Mouse (Mus musculus) adrenal gland, postnatal 36 days (tissue): ENCODE measurements around the gene Sema3d. TPM values are rescaled to one million over a fixed set of nuclear protein-coding genes. Genes with fewer than 3 reads are reported as not detected.

Experiments
- DNase-seq, 2 experiments: peaks; one replicate each; pipeline ENCODE4 v3.0.0; 2021; ENCODE audit warnings: mixed read lengths in 1 of 2
- total RNA-seq, 2 experiments: library from RNA; stranded (reverse); gene quantifications; 2 replicates each; pipeline ENCODE4 v1.2.3; 2021

Sema3d gene
- total RNA-seq, 2 experiments from 2014 or later = 2.9 to 3.1 TPM

DNA sequence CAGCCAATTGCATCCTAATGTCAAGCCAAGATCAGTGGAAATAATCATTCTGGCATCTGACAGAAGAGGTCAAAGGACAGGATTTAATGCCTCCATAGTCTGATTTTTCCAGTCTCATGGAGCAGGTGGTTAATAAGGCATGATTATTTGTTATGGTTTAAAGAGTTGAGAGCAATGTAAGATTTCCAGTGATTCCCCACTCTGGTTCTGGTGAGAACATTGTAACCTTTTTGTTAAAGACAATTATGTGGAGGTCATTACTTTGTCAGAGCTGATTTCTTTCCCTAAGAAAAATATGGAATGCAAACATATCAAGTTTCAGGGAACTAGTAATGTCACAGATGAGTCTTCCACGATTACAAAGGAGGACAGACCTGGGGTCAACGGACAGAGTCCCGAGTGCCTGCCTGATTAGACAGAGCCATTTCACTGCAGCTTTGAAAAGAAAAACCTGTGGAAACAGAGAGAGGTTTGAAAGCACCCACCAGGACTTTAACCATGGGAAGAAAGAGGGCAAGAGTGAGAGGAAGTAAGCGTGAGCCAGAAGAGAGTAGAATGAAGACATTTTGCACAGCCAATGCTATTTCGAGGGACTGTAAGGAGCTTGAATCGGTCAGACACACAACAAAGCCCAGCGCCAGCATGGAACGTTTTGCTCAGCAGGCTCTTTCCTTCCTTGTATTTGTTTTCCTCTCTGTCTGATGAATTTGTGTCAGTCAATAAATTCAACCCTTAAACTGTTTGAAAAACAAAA, 251.2 kb downstream of the Sema3d start:
- DNase-seq = no peak

DNA sequence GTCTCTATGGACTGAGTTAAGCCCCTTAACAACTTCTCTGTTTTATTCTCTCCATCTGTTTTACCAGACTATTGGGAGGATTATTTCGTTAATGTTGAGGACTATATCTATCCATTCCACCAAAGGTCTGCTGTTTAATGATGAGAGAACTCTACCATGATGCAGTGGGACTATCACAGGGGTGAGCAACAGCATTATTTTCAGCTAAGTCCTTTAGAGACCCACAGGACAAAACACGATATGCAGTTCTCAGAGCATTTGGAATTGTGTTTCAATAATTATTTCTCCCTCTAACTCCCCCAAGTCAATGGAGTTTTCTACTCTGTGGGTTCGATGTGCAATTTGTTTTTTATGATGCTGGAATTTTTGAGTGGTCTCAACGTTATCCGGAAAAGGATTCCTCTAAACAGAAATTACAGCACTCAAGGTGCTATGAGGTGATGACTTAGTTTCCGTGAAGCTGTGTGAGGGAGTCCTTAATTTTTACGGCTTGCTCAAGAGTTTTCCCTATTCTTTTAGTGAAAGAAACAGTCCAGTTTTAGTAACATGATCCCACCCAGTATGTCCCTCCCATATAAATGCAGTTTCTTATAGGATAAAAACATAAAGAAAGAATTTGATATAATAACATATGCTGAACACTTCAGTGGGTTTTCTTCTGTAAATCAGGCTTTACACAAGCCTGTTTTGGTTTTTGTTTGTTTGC, 254.7 kb downstream of the Sema3d start:
- DNase-seq = no peak
